Mouse (Mus musculus) cerebellum, postnatal 14 days (tissue): Measurements from ENCODE around the gene Grhpr.
"Not testable (repeated sequence)": the region's sequence is repeated elsewhere in the genome, so short reads cannot be mapped to it uniquely, and the experiment has no call there.

Experiments used
- DNase-seq, 2 experiments: peaks; one replicate each; pipeline ENCODE4 v3.0.0; 2021; ENCODE audit warnings: mixed read lengths in 2 of 2

Grhpr gene

GRCm38 (mm10) chr4:45018452-45018980 lies 37.3 kb downstream of the Grhpr start, which contains the start of gene Polr1e:
Gene Polr1e, plus strand, starts transcription at chr4:45018583.
- DNase-seq = peak; percentile 84 to 86

- DNase-seq = peak in 1 of 2 experiments; percentile 23
Observed at GRCm38 (mm10) chr4:45019009-45019408, 37.8 kb downstream of the Grhpr start.

- no peak for DNase-seq
Observed at GRCm38 (mm10) chr4:45026459-45026858, 45.3 kb downstream of the Grhpr start.

- DNase-seq = no peak
Observed at GRCm38 (mm10) chr4:45032586-45032985, 51.4 kb downstream of the Grhpr start.

GRCm38 (mm10) chr4:45034693-45035628 lies 53.8 kb downstream of the Grhpr start:
- DNase-seq = no peak

- no peak for DNase-seq
Observed at GRCm38 (mm10) chr4:45036048-45036447, 54.9 kb downstream of the Grhpr start.

- DNase-seq = no peak
Observed at GRCm38 (mm10) chr4:45036571-45036970, 55.4 kb downstream of the Grhpr start.

- no peak for DNase-seq
Observed at GRCm38 (mm10) chr4:45037455-45038410, 56.5 kb downstream of the Grhpr start.

GRCm38 (mm10) chr4:45038879-45039278 lies 57.7 kb downstream of the Grhpr start:
- DNase-seq = not testable (repeated sequence)

GRCm38 (mm10) chr4:45039546-45039945 lies 58.4 kb downstream of the Grhpr start:
- not testable (repeated sequence) for DNase-seq
